Mouse (Mus musculus) hindbrain, embryonic 10.5 days (tissue): ENCODE results near the gene Synj1. TPM values are rescaled to one million over a fixed set of nuclear protein-coding genes. Genes with fewer than 3 reads are reported as not detected.

Experiments
- DNase-seq: peaks from one replicate; pipeline ENCODE4 v3.0.0-alpha.2; 2017; ENCODE audit warnings: low spot score
- H3K27ac ChIP-seq: fragments of 300-500 bp; sonication (generic); 2 replicates; pipeline ENCODE4 v1.5.1; 2016; ENCODE audit warnings: mild to moderate bottlenecking, moderate library complexity
- H3K27me3 ChIP-seq: fragments of 300-500 bp; sonication (generic); 2 replicates; pipeline ENCODE4 v1.6.1; 2016; ENCODE audit warnings: mild to moderate bottlenecking; ENCODE audit not compliant: poor library complexity, insufficient read depth, severe bottlenecking
- H3K36me3 ChIP-seq: fragments of 300-500 bp; sonication (generic); 2 replicates; pipeline ENCODE4 v1.6.1; 2016; ENCODE audit warnings: mild to moderate bottlenecking, moderate library complexity
- H3K4me1 ChIP-seq: fragments of 300-500 bp; sonication (generic); replicated peaks from 2 replicates; pipeline ENCODE4 v1.6.1; 2016; ENCODE audit warnings: mild to moderate bottlenecking
- H3K4me3 ChIP-seq: fragments of 300-500 bp; sonication (generic); 2 replicates; pipeline ENCODE4 v1.5.1; 2016; ENCODE audit warnings: mild to moderate bottlenecking, moderate library complexity
- H3K9me3 ChIP-seq: fragments of 300-500 bp; sonication (generic); 2 replicates; pipeline ENCODE4 v1.6.1; 2016; ENCODE audit warnings: mild to moderate bottlenecking, moderate library complexity
- WGBS: fragments of 180-500 bp; shearing (Covaris S2); methylation state at CpG from one replicate; pipeline ENCODE4 v1.1.7; 2016; 5-methylcytosine and 5-hydroxymethylcytosine counted together
- polyA plus RNA-seq: library from polyadenylated mRNA; unstranded; fragments of >200 nt; fragmentation: Nextera tagmentation; extraction: Ambion mirVana; gene quantifications from 2 replicates; pipeline ENCODE4 v1.2.1, GENCODE M21; 2016

Gene Synj1
- polyA plus RNA-seq, 1 experiment from 2014 or later: 19.3 TPM

DNA sequence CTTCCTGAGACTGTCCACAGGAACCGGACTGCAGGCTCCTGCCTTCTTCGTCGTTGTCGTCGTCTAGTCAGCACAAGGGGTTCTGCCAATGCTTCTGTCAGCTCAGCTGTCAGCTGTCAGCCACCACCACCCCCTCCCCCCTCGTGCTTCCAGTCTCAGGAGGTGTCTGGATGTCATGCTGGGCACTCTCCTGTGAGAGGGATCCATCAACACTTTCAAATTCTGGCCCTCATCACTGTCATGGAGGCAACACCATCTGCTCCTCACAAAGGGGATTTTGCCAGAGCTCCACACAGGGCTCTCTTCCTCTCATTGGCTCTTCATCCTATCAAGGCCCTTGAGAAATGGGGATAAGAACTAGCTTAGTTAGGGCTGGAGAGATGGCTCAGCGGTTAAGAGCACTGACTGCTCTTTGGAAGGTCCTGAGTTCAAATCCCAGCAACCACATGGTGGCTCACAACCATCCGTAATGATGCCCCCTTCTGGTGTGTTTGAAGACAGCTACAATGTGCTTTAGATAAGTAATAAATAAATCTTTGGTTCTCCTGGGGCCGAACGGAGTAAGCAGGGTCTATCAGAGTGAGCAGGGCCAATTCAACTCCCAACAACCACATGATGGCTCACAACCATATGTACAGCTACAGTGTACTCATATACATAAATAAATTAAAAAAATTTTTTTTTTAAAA, 89.5 kb downstream of the Synj1 start:
- WGBS: 59% methylated on average over 10 of the region's 10 CpGs
- DNase-seq: peak; percentile 41
- H3K4me3 ChIP-seq: no peak overlapping the region
- peaks cover 10% of the 10 kb centered on the region for H3K4me1 ChIP-seq
- H3K27ac ChIP-seq: peak overlapping the region; percentile 43; the same call in 1 of the 2 replicates
- no peaks in the 10 kb centered on the region for H3K9me3 ChIP-seq
- no peaks in the 10 kb centered on the region for H3K27me3 ChIP-seq
- peaks cover 28% of the 10 kb centered on the region for H3K36me3 ChIP-seq

DNA sequence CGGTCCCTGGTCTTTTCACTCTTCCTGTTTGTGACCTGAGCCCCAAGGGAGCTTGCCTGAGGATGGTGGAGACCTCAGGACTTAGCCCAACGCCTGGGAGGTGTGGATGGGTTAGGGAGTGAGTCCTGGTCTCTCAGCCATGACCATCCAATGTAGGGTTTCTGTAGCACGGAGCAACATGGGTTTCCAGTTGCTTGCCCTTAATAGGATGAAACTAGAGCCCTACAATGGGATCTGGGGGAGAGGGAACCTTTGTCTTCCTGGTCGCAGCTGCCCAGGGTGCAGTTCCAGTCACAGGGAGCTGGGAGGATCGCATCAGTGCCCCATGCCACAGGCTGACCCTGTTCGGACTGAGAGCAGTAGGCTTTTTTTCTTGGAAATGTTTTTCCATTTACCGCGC, 94.0 kb downstream of the Synj1 start:
- Histone ChIP-seq H3K27ac (no peak overlapping the region), H3K4me1 (peaks cover 17% of the 10 kb centered on the region), H3K4me3 (no peak overlapping the region), H3K36me3 (no peaks in the 10 kb centered on the region), H3K9me3 (no peaks in the 10 kb centered on the region), H3K27me3 (no peaks in the 10 kb centered on the region)
- WGBS: 72% methylated on average over 8 of the region's 8 CpGs
- DNase-seq: no peak

DNA sequence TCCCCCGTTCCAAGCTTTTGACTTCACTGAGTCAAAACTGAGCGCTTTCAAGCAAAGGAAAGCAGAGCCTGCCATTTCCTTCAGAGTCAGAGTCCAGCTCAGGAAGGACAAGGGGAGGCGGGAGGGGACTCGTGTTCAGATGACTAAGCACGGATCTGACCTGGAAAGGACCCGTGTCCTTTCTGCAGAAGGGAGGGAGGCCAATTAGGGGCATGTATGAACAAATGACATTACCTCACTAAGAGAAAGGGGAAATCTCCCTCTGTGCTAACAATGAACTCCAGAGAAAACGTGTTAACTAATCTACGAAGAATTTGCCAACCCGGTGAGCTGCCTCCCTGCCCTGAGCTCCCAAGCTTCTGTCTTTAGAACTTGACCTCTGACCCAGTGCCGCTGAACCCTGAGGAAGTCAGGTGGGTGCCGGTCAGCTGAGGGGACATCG, 95.0 kb downstream of the Synj1 start:
- Histone ChIP-seq H3K4me3 (no peak overlapping the region), H3K27me3 (no peaks in the 10 kb centered on the region), H3K9me3 (no peaks in the 10 kb centered on the region), H3K36me3 (no peaks in the 10 kb centered on the region), H3K4me1 (peaks cover 12% of the 10 kb centered on the region), H3K27ac (no peak overlapping the region; the same call in 1 of the 2 replicates)
- WGBS: 37% methylated on average over 12 of the region's 12 CpGs
- no peak for DNase-seq

DNA sequence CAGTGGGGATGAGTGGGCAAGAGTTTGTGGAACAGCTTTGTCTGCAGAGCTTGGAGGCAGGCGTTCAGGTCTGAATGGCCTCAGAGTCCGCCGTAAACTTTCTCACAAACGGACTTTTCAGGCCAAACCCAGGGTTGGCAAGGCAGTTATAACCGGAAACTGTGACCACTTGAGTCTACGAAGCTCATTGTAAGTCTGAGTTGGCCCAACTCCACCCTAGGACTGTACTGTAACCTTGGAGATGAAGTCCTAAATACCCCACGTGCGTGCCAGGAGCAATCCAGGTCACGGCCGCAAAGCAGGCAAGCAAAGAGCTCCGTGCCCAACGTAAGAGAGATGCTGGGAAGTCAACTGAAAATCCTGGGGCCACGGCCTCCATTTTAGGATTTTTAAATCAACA, 99.3 kb downstream of the Synj1 start:
- Histone ChIP-seq H3K27ac (no peak overlapping the region), H3K4me1 (peaks cover 25% of the 10 kb centered on the region), H3K36me3 (no peaks in the 10 kb centered on the region), H3K27me3 (no peaks in the 10 kb centered on the region), H3K9me3 (no peaks in the 10 kb centered on the region), H3K4me3 (no peak overlapping the region)
- WGBS: 93% methylated on average over 13 of the region's 13 CpGs
- no peak for DNase-seq

DNA sequence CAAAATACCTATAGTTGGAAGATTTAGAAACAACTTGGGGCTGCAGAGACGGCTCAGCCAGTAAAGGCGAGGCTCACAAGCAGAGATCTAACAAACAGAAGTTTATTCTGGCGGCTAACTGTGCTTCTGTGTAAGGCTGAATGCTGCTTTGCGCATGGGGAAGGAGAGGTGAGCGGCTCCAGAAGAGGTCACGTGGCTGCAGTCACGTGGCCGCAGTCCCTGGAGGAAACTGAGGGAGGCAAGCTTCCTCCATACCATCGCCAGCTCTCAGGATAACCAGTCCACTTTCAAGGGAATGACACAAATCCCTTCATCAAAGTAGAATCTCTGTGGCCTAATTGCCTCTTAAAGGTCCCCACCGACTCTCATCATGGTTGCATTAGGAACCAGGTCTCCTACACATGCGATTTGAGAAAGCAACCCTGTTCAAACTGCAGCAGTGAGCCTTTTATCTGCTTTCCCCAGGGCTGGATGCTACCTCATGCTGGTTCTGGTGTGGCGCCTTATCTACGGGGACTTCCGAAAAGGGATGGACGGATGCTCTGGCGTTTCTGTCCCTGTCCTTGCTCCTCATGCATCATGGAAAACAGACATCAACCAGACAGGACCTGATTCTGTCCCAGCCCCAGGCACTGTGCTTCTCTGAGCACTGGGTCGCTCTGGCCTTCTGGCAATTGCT, 100.1 kb downstream of the Synj1 start:
- no peak for DNase-seq
- WGBS: 84% methylated on average over 17 of the region's 17 CpGs
- H3K4me1 ChIP-seq: peaks cover 19% of the 10 kb centered on the region
- H3K27me3 ChIP-seq: no peaks in the 10 kb centered on the region
- H3K9me3 ChIP-seq: no peaks in the 10 kb centered on the region
- no peaks in the 10 kb centered on the region for H3K36me3 ChIP-seq
- no peak overlapping the region for H3K27ac ChIP-seq
- no peak overlapping the region for H3K4me3 ChIP-seq

DNA sequence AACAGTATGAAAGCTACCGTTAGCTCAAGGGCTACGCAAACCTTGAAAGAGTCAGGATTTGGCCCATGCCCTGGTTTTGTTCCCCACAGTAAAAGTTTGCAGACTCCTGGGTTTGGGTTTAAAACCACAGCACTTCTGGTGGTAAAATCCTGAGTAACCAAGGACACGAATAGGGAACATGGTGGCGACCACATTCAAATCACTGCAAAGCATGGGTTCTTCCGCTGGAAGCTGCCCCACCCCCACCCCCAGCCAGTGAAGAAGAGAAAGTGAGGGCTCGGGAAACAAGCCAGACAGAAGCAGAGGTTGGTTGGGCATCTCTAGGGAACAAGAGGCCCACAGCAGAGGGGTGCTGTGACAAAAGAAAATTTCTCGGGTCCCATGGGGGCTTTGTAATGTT, 103.9 kb downstream of the Synj1 start:
- H3K27me3 ChIP-seq: peaks cover 6% of the 10 kb centered on the region; the same call in 1 of the 2 replicates
- H3K9me3 ChIP-seq: no peaks in the 10 kb centered on the region
- H3K4me3 ChIP-seq: no peak overlapping the region
- no peak for DNase-seq
- H3K36me3 ChIP-seq: no peaks in the 10 kb centered on the region
- 71% methylated on average over 7 of the region's 7 CpGs for WGBS
- H3K4me1 ChIP-seq: peaks cover 26% of the 10 kb centered on the region
- H3K27ac ChIP-seq: no peak overlapping the region

DNA sequence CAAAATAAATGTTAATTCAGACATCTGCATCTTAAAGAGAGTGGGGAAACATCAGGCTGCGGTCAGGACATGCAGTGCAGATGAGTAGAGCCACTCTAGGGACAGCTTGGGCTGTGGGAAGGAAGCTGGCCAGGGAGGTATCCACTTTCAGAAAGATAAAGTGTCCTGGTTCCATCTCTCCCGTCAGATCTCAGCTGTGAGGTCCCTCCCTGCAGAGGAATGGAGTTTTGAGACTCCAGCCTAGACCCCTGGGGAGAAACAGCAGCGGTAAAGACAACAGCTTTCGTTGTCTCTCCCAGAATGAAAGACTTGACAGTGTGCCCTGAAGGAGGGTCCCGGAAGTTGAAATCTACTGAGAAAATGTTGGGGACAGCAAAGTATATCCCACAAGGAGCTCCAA, 107.8 kb downstream of the Synj1 start:
- 23% methylated on average over 5 of the region's 5 CpGs for WGBS
- no peak overlapping the region for H3K4me3 ChIP-seq
- no peak for DNase-seq
- peaks cover 6% of the 10 kb centered on the region; the same call in 1 of the 2 replicates for H3K27me3 ChIP-seq
- no peak overlapping the region; the same call in 1 of the 2 replicates for H3K27ac ChIP-seq
- no peaks in the 10 kb centered on the region for H3K36me3 ChIP-seq
- no peaks in the 10 kb centered on the region for H3K9me3 ChIP-seq
- H3K4me1 ChIP-seq: peaks cover 32% of the 10 kb centered on the region

DNA sequence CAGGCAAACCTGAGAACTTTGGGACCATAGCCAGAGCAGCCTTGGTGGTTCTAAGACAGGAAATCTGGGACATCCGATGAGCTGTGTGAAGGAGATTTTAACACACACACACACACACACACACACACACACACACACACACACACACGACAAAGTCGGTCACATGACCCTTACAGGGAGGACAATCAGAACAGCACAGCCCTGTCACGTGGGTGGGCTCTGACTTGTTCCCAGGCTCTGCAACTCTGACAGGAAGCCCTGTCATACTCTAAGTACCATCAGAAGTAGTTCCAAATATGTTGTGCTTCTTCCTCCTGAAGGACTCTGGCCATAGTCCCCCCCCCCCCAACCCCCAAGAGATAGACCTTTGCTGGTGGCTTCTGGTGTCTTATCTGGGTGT, 109.7 kb downstream of the Synj1 start:
- no peak for DNase-seq
- WGBS: 81% methylated on average over 3 of the region's 4 CpGs
- no peak overlapping the region for H3K27ac ChIP-seq
- no peaks in the 10 kb centered on the region for H3K36me3 ChIP-seq
- no peaks in the 10 kb centered on the region for H3K9me3 ChIP-seq
- H3K4me3 ChIP-seq: no peak overlapping the region
- peaks cover 23% of the 10 kb centered on the region for H3K4me1 ChIP-seq
- peaks cover 6% of the 10 kb centered on the region; the same call in 1 of the 2 replicates for H3K27me3 ChIP-seq

DNA sequence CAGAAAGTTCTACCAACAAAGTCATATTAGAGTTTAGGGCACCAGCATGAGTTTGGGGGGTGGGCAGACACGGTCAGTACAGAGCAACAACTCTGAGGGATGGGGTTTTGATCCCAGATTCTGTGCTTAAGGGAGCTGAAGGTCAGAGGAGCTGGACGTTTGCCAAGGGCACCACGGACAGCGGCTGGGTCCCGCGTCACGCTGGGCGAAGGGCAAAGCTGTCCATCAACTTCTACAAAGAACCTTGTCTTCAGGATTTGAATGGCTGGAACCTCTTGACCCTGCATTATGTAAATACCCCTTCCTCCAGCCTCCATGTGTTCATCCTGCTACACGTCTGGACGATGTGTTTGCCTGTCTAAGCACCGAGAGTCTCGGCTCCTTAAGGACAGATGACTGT, 111.6 kb downstream of the Synj1 start:
- WGBS: 28% methylated on average over 12 of the region's 12 CpGs
- Histone ChIP-seq H3K27me3 (peaks cover 6% of the 10 kb centered on the region; the same call in 1 of the 2 replicates), H3K9me3 (no peaks in the 10 kb centered on the region), H3K4me1 (peaks cover 23% of the 10 kb centered on the region), H3K4me3 (no peak overlapping the region), H3K36me3 (no peaks in the 10 kb centered on the region), H3K27ac (no peak overlapping the region)
- peak; percentile 69 for DNase-seq

DNA sequence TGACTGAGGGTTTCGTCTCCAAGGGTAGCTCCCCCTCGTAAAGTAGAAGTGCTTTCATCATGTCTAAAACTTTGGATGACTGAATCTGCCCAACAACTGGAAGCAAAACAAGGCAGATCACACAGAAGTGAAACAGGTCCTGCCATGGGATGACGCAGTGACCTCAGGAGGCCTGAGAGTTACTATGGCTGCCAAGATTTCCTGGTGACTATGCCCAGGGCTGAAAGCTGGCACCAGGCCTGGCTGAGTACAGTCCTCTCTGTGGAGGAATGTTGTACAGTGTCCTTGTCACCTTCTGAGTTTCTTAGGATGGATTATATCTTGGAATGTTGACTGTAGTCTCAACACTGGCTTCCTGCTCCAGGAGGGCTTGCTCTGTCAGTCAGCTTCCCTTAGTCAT, 113.5 kb downstream of the Synj1 start:
- no peak for DNase-seq
- Histone ChIP-seq H3K4me1 (peaks cover 24% of the 10 kb centered on the region), H3K27me3 (no peaks in the 10 kb centered on the region), H3K36me3 (no peaks in the 10 kb centered on the region), H3K9me3 (no peaks in the 10 kb centered on the region), H3K27ac (no peak overlapping the region), H3K4me3 (no peak overlapping the region)
- WGBS: 91% methylated on average over 3 of the region's 3 CpGs

DNA sequence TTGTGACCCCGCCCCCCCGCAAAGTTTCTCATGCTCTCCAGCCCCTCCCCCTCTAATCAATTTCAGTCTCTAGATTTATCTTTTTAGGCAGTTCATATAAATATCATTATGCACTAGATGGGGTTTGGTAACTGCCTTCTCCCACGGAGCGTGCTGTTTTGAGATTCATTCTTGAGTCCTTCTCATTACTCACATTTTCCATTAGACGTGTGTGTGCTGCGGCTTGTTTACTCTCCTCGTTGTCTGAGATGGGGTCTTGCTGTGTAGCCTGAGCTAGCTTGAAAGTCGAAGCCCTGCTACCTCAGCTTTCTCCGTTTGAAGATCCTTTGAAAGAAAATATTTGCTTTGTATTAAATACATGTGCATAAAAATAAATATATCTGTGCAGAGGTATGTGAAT, 117.3 kb downstream of the Synj1 start:
- 59% methylated on average over 9 of the region's 9 CpGs for WGBS

DNA sequence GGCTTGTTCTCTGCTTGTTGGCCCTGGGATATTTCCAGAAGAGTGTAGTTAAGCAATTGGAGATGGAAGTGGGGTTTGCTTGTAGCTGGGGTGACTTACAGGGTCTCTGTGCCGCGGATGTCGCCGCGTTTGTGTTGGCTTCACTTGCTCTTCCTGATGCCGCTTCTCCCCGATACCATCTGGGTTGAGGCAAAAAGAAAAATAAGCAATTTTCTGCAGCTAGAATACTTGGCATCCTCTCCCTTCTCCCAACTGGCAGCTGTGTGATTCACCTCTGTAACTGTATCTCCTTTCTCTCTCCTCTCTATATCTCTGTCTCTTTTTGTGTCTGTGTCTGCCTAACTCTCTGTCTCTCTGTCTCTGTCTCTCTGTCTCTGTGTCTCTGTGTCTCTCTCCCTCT, 118.1 kb downstream of the Synj1 start:
- Histone ChIP-seq H3K4me3 (no peak overlapping the region), H3K4me1 (peaks cover 10% of the 10 kb centered on the region), H3K27me3 (no peaks in the 10 kb centered on the region), H3K27ac (no peak overlapping the region), H3K36me3 (no peaks in the 10 kb centered on the region), H3K9me3 (no peaks in the 10 kb centered on the region)
- WGBS: 68% methylated on average over 7 of the region's 7 CpGs
- no peak for DNase-seq

More for the DNA sequence above, 117.3 kb downstream of the Synj1 start:
- DNase-seq: no peak
- Histone ChIP-seq H3K36me3 (no peaks in the 10 kb centered on the region), H3K4me3 (no peak overlapping the region), H3K9me3 (no peaks in the 10 kb centered on the region), H3K27me3 (no peaks in the 10 kb centered on the region), H3K4me1 (peaks cover 10% of the 10 kb centered on the region), H3K27ac (no peak overlapping the region)

DNA sequence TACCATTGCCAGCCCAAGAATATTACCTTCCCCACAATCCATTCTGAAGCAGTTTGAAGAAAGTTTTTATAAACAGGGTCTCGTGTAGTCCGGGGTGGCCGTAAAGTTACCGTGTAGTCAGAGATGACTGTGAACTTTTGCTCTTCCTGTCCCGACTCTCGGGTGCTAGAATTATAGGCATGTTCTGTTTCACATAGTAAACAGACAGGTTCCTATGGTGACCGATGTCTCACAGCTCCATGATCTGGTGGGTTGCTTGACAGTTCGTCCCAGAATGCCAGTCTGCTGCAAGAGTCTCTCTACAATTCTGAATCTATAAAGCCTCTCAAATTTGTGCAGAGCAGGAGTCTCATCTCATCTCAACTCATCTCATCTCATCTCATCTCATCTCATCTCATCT, 119.0 kb downstream of the Synj1 start:
- H3K9me3 ChIP-seq: no peaks in the 10 kb centered on the region
- H3K4me3 ChIP-seq: no peak overlapping the region
- no peak overlapping the region for H3K27ac ChIP-seq
- peaks cover 10% of the 10 kb centered on the region for H3K4me1 ChIP-seq
- H3K27me3 ChIP-seq: no peaks in the 10 kb centered on the region
- no peak for DNase-seq
- 78% methylated on average over 8 of the region's 8 CpGs for WGBS
- H3K36me3 ChIP-seq: no peaks in the 10 kb centered on the region
